Mouse (Mus musculus) E14TG2a.4 (cell line): ENCODE measurements around the gene Gdap1l1.
"Not testable (repeated sequence)": the region's sequence is repeated elsewhere in the genome, so short reads cannot be mapped to it uniquely, and the experiment has no call there.

Experiments
- CTCF ChIP-seq: conservative IDR thresholded peaks from 2 replicates; pipeline ENCODE4 v1.5.1; 2014; ENCODE audit warnings: low read length
- NANOG ChIP-seq: IDR thresholded peaks from 2 replicates; pipeline ENCODE4 v1.6.1; 2014; ENCODE audit warnings: borderline replicate concordance, low read length, mixed read lengths
- POU5F1 ChIP-seq: IDR thresholded peaks from 2 replicates; pipeline ENCODE4 v1.6.1; 2014; ENCODE audit warnings: low read length, borderline replicate concordance

- TF ChIP-seq CTCF, POU5F1, NANOG: not testable (repeated sequence)
Observed at GRCm38 (mm10) chr2:163411344-163411743, 26.9 kb upstream of the Gdap1l1 start.
